Mouse (Mus musculus) CH12.LX (cell line): ENCODE data around the gene Slc2a12. TPM values are rescaled to one million over a fixed set of nuclear protein-coding genes. Genes with fewer than 3 reads are reported as not detected.

ENCODE experiments used
- DNase-seq: peaks from one replicate; pipeline ENCODE4 v3.0.0-alpha.2; 2013; ENCODE audit errors: extremely low read depth
- H3K27ac ChIP-seq: 2 replicates; pipeline ENCODE4 v1.5.1; 2012; ENCODE audit warnings: low read depth, mild to moderate bottlenecking, control low read depth, moderate library complexity; ENCODE audit not compliant: insufficient read depth
- H3K27me3 ChIP-seq: replicated peaks from 2 replicates; pipeline ENCODE3; 2012; ENCODE audit warnings: inconsistent platforms
- H3K36me3 ChIP-seq, 2 experiments: replicated peaks in 1 of 2; 2 replicates each; pipeline versions ENCODE3 to v1.6.1; 2012; ENCODE audit warnings: inconsistent platforms in 1 of 2, low read length in 1 of 2, mild to moderate bottlenecking in 1 of 2, mixed read lengths in 1 of 2, moderate library complexity in 1 of 2; ENCODE audit not compliant: control insufficient read depth in 1 of 2, insufficient read depth in 1 of 2
- H3K4me1 ChIP-seq, 2 experiments: 2 replicates each; pipeline ENCODE4 v1.6.1; 2012; ENCODE audit warnings: inconsistent platforms in 1 of 2, moderate library complexity in 1 of 2; ENCODE audit not compliant: insufficient read depth in 2 of 2, control insufficient read depth in 1 of 2
- H3K4me2 ChIP-seq: 2 replicates; pipeline ENCODE4 v1.6.1; 2012; ENCODE audit warnings: low read depth, mild to moderate bottlenecking, control low read depth; ENCODE audit not compliant: poor library complexity, insufficient read depth, severe bottlenecking
- H3K4me3 ChIP-seq, 3 experiments: fragments of 150-350 bp in 1 of 3; sonication (generic) in 1 of 3; replicated peaks in 1 of 3; 2 replicates each; pipeline versions ENCODE3 to v1.5.1; 2011 to 2012; ENCODE audit warnings: low read depth in 2 of 3, low read length in 2 of 3, mild to moderate bottlenecking in 2 of 3, moderate library complexity in 2 of 3, control low read depth in 1 of 3, improper control_type of control experiment in 1 of 3, inconsistent platforms in 1 of 3, mixed read lengths in 1 of 3; ENCODE audit not compliant: poor library complexity in 1 of 3
- H3K79me2 ChIP-seq: replicated peaks from 2 replicates; pipeline ENCODE4 v1.6.1; 2012; ENCODE audit warnings: mild to moderate bottlenecking, moderate library complexity; ENCODE audit not compliant: control insufficient read depth, poor library complexity, insufficient read depth, severe bottlenecking; ENCODE audit errors: extremely low read depth
- H3K9ac ChIP-seq: 2 replicates; pipeline ENCODE4 v1.6.1; 2012; ENCODE audit warnings: low read depth, mild to moderate bottlenecking, control low read depth, moderate library complexity; ENCODE audit not compliant: insufficient read depth
- H3K9me3 ChIP-seq: replicated peaks from 2 replicates; pipeline ENCODE3; 2012; ENCODE audit warnings: low read length, inconsistent platforms, mixed read lengths
- BHLHE40 ChIP-seq: IDR thresholded peaks from 2 replicates; pipeline ENCODE4 v1.6.1; 2011; ENCODE audit warnings: mild to moderate bottlenecking, low read depth, low read length, improper control_type of control experiment
- CHD1 ChIP-seq: IDR thresholded peaks from 2 replicates; pipeline ENCODE4 v1.6.1; 2012; ENCODE audit warnings: low read depth, low read length, improper control_type of control experiment, inconsistent platforms
- CHD2 ChIP-seq: IDR thresholded peaks from 2 replicates; pipeline ENCODE4 v1.6.1; 2011; ENCODE audit warnings: low read length, improper control_type of control experiment
- CTCF ChIP-seq, 2 experiments: IDR thresholded peaks in 1 of 2; conservative IDR thresholded peaks in 1 of 2; 2 replicates each; pipeline ENCODE4 v1.5.1; 2011 to 2012; ENCODE audit warnings: low read depth in 2 of 2, low read length in 2 of 2, improper control_type of control experiment in 1 of 2, inconsistent platforms in 1 of 2, mild to moderate bottlenecking in 1 of 2, moderate library complexity in 1 of 2
- EP300 ChIP-seq: IDR thresholded peaks from 2 replicates; pipeline ENCODE4 v1.6.1; 2011; ENCODE audit warnings: low read length, improper control_type of control experiment
- GABPA ChIP-seq: IDR thresholded peaks from 2 replicates; pipeline ENCODE4 v1.6.1; 2012; ENCODE audit warnings: low read depth, low read length, improper control_type of control experiment, inconsistent platforms; ENCODE audit not compliant: insufficient replicate concordance
- JUN ChIP-seq: IDR thresholded peaks from 2 replicates; pipeline ENCODE4 v1.6.1; 2011; ENCODE audit warnings: low read depth, mild to moderate bottlenecking, low read length, improper control_type of control experiment, moderate library complexity; ENCODE audit not compliant: insufficient read depth
- MAX ChIP-seq: IDR thresholded peaks from 2 replicates; pipeline ENCODE4 v1.6.1; 2011; ENCODE audit warnings: low read length, improper control_type of control experiment
- MEF2A ChIP-seq: IDR thresholded peaks from 2 replicates; pipeline ENCODE4 v1.6.1; 2014; ENCODE audit warnings: low read depth, mild to moderate bottlenecking, inconsistent platforms, low read length, improper control_type of control experiment, borderline replicate concordance
- MXI1 ChIP-seq: IDR thresholded peaks from 2 replicates; pipeline ENCODE4 v1.6.1; 2011; ENCODE audit warnings: mild to moderate bottlenecking, low read depth, low read length, improper control_type of control experiment
- NRF1 ChIP-seq: IDR thresholded peaks from 2 replicates; pipeline ENCODE4 v1.6.1; 2014; ENCODE audit warnings: low read depth, mild to moderate bottlenecking, inconsistent platforms, low read length, improper control_type of control experiment, moderate library complexity
- POLR2A ChIP-seq: IDR thresholded peaks from 2 replicates; pipeline ENCODE4 v1.6.1; 2011; ENCODE audit warnings: low read depth, mild to moderate bottlenecking, improper control_type of control experiment, low read length
- POLR2AphosphoS2 ChIP-seq: IDR thresholded peaks from 2 replicates; pipeline ENCODE4 v1.6.1; 2011; ENCODE audit warnings: low read depth, low read length, improper control_type of control experiment
- SIN3A ChIP-seq: IDR thresholded peaks from 2 replicates; pipeline ENCODE4 v1.6.1; 2012; ENCODE audit warnings: low read length, improper control_type of control experiment, inconsistent platforms
- SMC3 ChIP-seq: IDR thresholded peaks from 2 replicates; pipeline ENCODE4 v1.6.1; 2011; ENCODE audit warnings: low read depth, low read length, improper control_type of control experiment
- TBP ChIP-seq: conservative IDR thresholded peaks from 2 replicates; pipeline ENCODE4 v1.6.1; 2011; ENCODE audit warnings: low read depth, low read length, improper control_type of control experiment
- TCF12 ChIP-seq: IDR thresholded peaks from 2 replicates; pipeline ENCODE4 v1.6.1; 2014; ENCODE audit warnings: low read depth, mild to moderate bottlenecking, inconsistent platforms, low read length, improper control_type of control experiment
- UBTF ChIP-seq: IDR thresholded peaks from 2 replicates; pipeline ENCODE4 v1.6.1; 2012; ENCODE audit warnings: low read depth, mild to moderate bottlenecking, inconsistent platforms, low read length, improper control_type of control experiment, moderate library complexity
- USF1 ChIP-seq: IDR thresholded peaks from 2 replicates; pipeline ENCODE4 v1.6.1; 2014; ENCODE audit warnings: low read depth, mild to moderate bottlenecking, inconsistent platforms, low read length, improper control_type of control experiment
- ZC3H11A ChIP-seq: IDR thresholded peaks from 2 replicates; pipeline ENCODE4 v1.6.1; 2012; ENCODE audit warnings: low read depth, mild to moderate bottlenecking, inconsistent platforms, low read length, improper control_type of control experiment
- dilution Hi-C: fragments of 300-500 bp; cut with MboI; formaldehyde crosslinking; loops from 2 replicates; pipeline ENCODE4 v1.14.3; 2020; ENCODE audit warnings: low sequenced_read_pairs; ENCODE audit not compliant: extremely low pct_unique_long_range_greater_than_20kb, extremely low pct_ligation_motif_present
- in situ Hi-C: fragments of 300-500 bp; cut with MboI; formaldehyde crosslinking; loops from 3 replicates; pipeline ENCODE4 v1.14.3; 2019; ENCODE audit warnings: low sequenced_read_pairs, low pct_ligation_motif_present, low pct_unique_long_range_greater_than_20kb, mixed read lengths
- polyA plus RNA-seq: library from polyadenylated mRNA; unstranded; fragments of >175 nt; gene quantifications from 2 replicates; pipeline ENCODE4 v1.2.1, GENCODE M21; 2012; ENCODE audit warnings: low read depth; ENCODE audit not compliant: insufficient read length
- total RNA-seq, 2 experiments: library from RNA; depleted of rRNA; stranded (reverse); fragments of 300-350 nt in 1 of 2; fragments of >200 nt in 1 of 2; gene quantifications; 2 replicates each; pipeline ENCODE4 v1.2.3; 2012 to 2014

Slc2a12 gene
- total and polyA plus RNA-seq, 3 experiments: 0.25 TPM; not detected in 2

DNA sequence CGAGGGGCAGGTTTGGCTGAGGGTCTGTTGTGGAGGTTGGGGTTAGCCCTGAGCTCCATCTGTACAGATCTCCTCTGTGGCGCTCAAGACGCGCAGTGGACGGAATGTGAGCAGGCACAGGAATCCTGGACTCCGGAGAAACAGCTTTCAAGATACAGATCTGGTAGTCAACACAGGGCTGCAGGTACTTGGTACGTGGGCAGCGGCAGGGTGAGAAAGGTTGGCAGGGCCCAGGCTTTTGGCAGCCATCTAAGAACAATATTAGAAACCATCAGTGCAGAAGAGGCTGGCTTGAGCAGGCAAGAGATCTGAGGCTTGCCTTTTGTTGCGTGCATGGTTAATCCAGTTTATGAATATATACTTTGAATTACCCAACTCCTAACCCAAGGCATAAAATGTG lies 51.4 kb downstream of the Slc2a12 start:
- H3K4me1 ChIP-seq: peaks cover 0 to 26% of the 10 kb centered on the region in 2 experiments; a peak in 3 of 4 replicates
- no peaks in the 10 kb centered on the region for H3K9me3 ChIP-seq
- no peaks in the 10 kb centered on the region for H3K27me3 ChIP-seq
- no peak overlapping the region for H3K4me2 ChIP-seq
- dilution Hi-C loops: no loop called here
- peaks cover 2 to 18% of the 10 kb centered on the region in 2 experiments for H3K36me3 ChIP-seq
- H3K4me3 ChIP-seq: no peak overlapping the region
- in situ Hi-C loops: no loop called here
- no peaks in the 10 kb centered on the region for H3K79me2 ChIP-seq
- no peak for DNase-seq
- H3K9ac ChIP-seq: no peak overlapping the region
- TF ChIP-seq GABPA (no peak), BHLHE40 (no peak), SIN3A (no peak), TCF12 (no peak), UBTF (no peak), POLR2AphosphoS2 (no peak), MEF2A (no peak), JUN (no peak), MAX (no peak), EP300 (no peak), SMC3 (no peak), NRF1 (no peak), CHD1 (no peak), CHD2 (no peak), TBP (no peak), USF1 (no peak), MXI1 (no peak), POLR2A (no peak)
- no peak overlapping the region for H3K27ac ChIP-seq

GRCm38 (mm10) chr10:22696864-22697263 lies 52.1 kb downstream of the Slc2a12 start:
- in situ Hi-C loops: no loop called here
- H3K79me2 ChIP-seq: no peaks in the 10 kb centered on the region
- dilution Hi-C loops: no loop called here
- DNase-seq: no peak
- TF ChIP-seq CHD1: no peak
- no peak for TF ChIP-seq TCF12
- TF ChIP-seq ZC3H11A: no peak
- TF ChIP-seq CTCF (conservative IDR thresholded peaks at IDR 0.05 in 1 of 2, IDR thresholded peaks at IDR 0.05 in 1 of 2; ENCODE audit: low read depth in 2 of 2, low read length in 2 of 2): no peak
- TF ChIP-seq UBTF: no peak
- TF ChIP-seq MAX: no peak
- no peak overlapping the region for H3K4me2 ChIP-seq
- H3K27ac ChIP-seq: no peak overlapping the region
- no peaks in the 10 kb centered on the region for H3K27me3 ChIP-seq
- no peak overlapping the region for H3K9ac ChIP-seq
- peaks cover 0 to 26% of the 10 kb centered on the region in 2 experiments; a peak in 3 of 4 replicates for H3K4me1 ChIP-seq
- H3K36me3 ChIP-seq: peaks cover 2 to 18% of the 10 kb centered on the region in 2 experiments
- no peaks in the 10 kb centered on the region for H3K9me3 ChIP-seq
- no peak overlapping the region for H3K4me3 ChIP-seq
